Mouse (Mus musculus) CH12.LX (cell line): ENCODE data around the gene Cuta.

ENCODE experiments used
- CHD1 ChIP-seq: IDR thresholded peaks from 2 replicates; pipeline ENCODE4 v1.6.1; 2012; ENCODE audit warnings: low read depth, low read length, improper control_type of control experiment, inconsistent platforms
- CTCF ChIP-seq, 2 experiments: IDR thresholded peaks in 1 of 2; conservative IDR thresholded peaks in 1 of 2; 2 replicates each; pipeline ENCODE4 v1.5.1; 2011 to 2012; ENCODE audit warnings: low read depth in 2 of 2, low read length in 2 of 2, improper control_type of control experiment in 1 of 2, inconsistent platforms in 1 of 2, mild to moderate bottlenecking in 1 of 2, moderate library complexity in 1 of 2
- E2F4 ChIP-seq: IDR thresholded peaks from 2 replicates; pipeline ENCODE4 v1.6.1; 2011; ENCODE audit warnings: low read depth, low read length, improper control_type of control experiment; ENCODE audit not compliant: insufficient replicate concordance
- GABPA ChIP-seq: IDR thresholded peaks from 2 replicates; pipeline ENCODE4 v1.6.1; 2012; ENCODE audit warnings: low read depth, low read length, improper control_type of control experiment, inconsistent platforms; ENCODE audit not compliant: insufficient replicate concordance
- KAT2A ChIP-seq: IDR thresholded peaks from 2 replicates; pipeline ENCODE4 v1.6.1; 2012; ENCODE audit warnings: low read length, improper control_type of control experiment, inconsistent platforms; ENCODE audit not compliant: insufficient replicate concordance
- MYC ChIP-seq: IDR thresholded peaks from 2 replicates; pipeline ENCODE4 v1.6.1; 2011; ENCODE audit warnings: low read depth, mild to moderate bottlenecking, improper control_type of control experiment, low read length
- NELFE ChIP-seq: IDR thresholded peaks from 2 replicates; pipeline ENCODE4 v1.6.1; 2011; ENCODE audit warnings: low read depth, low read length, improper control_type of control experiment
- POLR2A ChIP-seq: IDR thresholded peaks from 2 replicates; pipeline ENCODE4 v1.6.1; 2011; ENCODE audit warnings: low read depth, mild to moderate bottlenecking, improper control_type of control experiment, low read length
- RAD21 ChIP-seq: IDR thresholded peaks from 2 replicates; pipeline ENCODE4 v1.6.1; 2011; ENCODE audit warnings: low read depth, mild to moderate bottlenecking, low read length, improper control_type of control experiment, moderate library complexity
- SMC3 ChIP-seq: IDR thresholded peaks from 2 replicates; pipeline ENCODE4 v1.6.1; 2011; ENCODE audit warnings: low read depth, low read length, improper control_type of control experiment
- USF1 ChIP-seq: IDR thresholded peaks from 2 replicates; pipeline ENCODE4 v1.6.1; 2014; ENCODE audit warnings: low read depth, mild to moderate bottlenecking, inconsistent platforms, low read length, improper control_type of control experiment
- USF2 ChIP-seq: conservative IDR thresholded peaks from 2 replicates; pipeline ENCODE4 v1.6.1; 2011; ENCODE audit warnings: low read depth, low read length, improper control_type of control experiment

- TF ChIP-seq KAT2A, result no peak
- no peak for TF ChIP-seq E2F4
- no peak for TF ChIP-seq CTCF (conservative IDR thresholded peaks at IDR 0.05 in 1 of 2, IDR thresholded peaks at IDR 0.05 in 1 of 2; ENCODE audit: low read depth in 2 of 2, low read length in 2 of 2)
- no peak for TF ChIP-seq POLR2A
- no peak for TF ChIP-seq MYC
- TF ChIP-seq USF1, result no peak
- TF ChIP-seq CHD1, result no peak
- TF ChIP-seq SMC3, result no peak
- no peak for TF ChIP-seq NELFE
- TF ChIP-seq RAD21, result no peak
- no peak for TF ChIP-seq GABPA
- TF ChIP-seq USF2, result no peak
Observed at GRCm38 (mm10) chr17:26981050-26981449, 41.7 kb upstream of the Cuta start.
